Mouse (Mus musculus): ENCODE measurements around the gene Cdkn3. TPM values are rescaled to one million over a fixed set of nuclear protein-coding genes. Genes with fewer than 3 reads are reported as not detected.

Gene Cdkn3
- polyA plus RNA-seq, 1 experiment: 11.7 TPM

Other genes starting within 250 kb of the Cdkn3 start
- 69.2 and 70.1 TPM in 2 replicates for gene Cnih1, start 27.9 kb downstream of the Cdkn3 start, polyA plus RNA-seq (2012; rRNA removed)
- gene Gmfb, start 61.7 kb downstream of the Cdkn3 start, polyA plus RNA-seq (2012; rRNA removed): 8.4 and 9.9 TPM in 2 replicates
- 12.9 and 16.4 TPM in 2 replicates for gene Cgrrf1, start 71.6 kb downstream of the Cdkn3 start, polyA plus RNA-seq (2012; rRNA removed)
- 2.5 and 6.1 TPM in 2 replicates for gene Samd4, start 122.3 kb downstream of the Cdkn3 start, polyA plus RNA-seq (2012; rRNA removed)

Data from large intestine, adult 2 months (tissue).